Mouse (Mus musculus): ENCODE results near the gene Myoz2. TPM values are rescaled to one million over a fixed set of nuclear protein-coding genes. Genes with fewer than 3 reads are reported as not detected.

Myoz2 gene
- not detected for polyA plus RNA-seq (2014; fragmentation: Illumina TruSeq; extraction: RNeasy Lipid Tissue Mini Kit (QIAGEN cat#74804); ENCODE audit: low replicate concordance)

GRCm38 (mm10) chr3:123034752-123035151 lies at the start of gene Myoz2:
Gene Myoz2, minus strand, starts transcription at chr3:123035015.

GRCm38 (mm10) chr3:122984249-122985182 lies 50.3 kb downstream of the Myoz2 start, which contains the start of gene Usp53:
Gene Usp53, minus strand, starts transcription at chr3:122984510.

Other genes with a start within 250 kb of the Myoz2 start
- 11,694 TPM for gene Fabp2, start 139.9 kb downstream of the Myoz2 start, polyA plus RNA-seq (2014; fragmentation: Illumina TruSeq; extraction: RNeasy Lipid Tissue Mini Kit (QIAGEN cat#74804); ENCODE audit: low replicate concordance)
- gene Gm10959, start 115.7 kb downstream of the Myoz2 start, polyA plus RNA-seq (2014; fragmentation: Illumina TruSeq; extraction: RNeasy Lipid Tissue Mini Kit (QIAGEN cat#74804); ENCODE audit: low replicate concordance), result not detected
- 52.1 TPM for gene 1810037I17Rik, start 110.8 kb downstream of the Myoz2 start, polyA plus RNA-seq (2014; fragmentation: Illumina TruSeq; extraction: RNeasy Lipid Tissue Mini Kit (QIAGEN cat#74804); ENCODE audit: low replicate concordance)
- 20.2 TPM for gene Usp53, start 50.5 kb downstream of the Myoz2 start, polyA plus RNA-seq (2014; fragmentation: Illumina TruSeq; extraction: RNeasy Lipid Tissue Mini Kit (QIAGEN cat#74804); ENCODE audit: low replicate concordance)
- gene Synpo2, start 201.1 kb upstream of the Myoz2 start, polyA plus RNA-seq (2014; fragmentation: Illumina TruSeq; extraction: RNeasy Lipid Tissue Mini Kit (QIAGEN cat#74804); ENCODE audit: low replicate concordance), result 90.4 TPM
- 321 TPM for gene Sec24d, start 232.4 kb upstream of the Myoz2 start, polyA plus RNA-seq (2014; fragmentation: Illumina TruSeq; extraction: RNeasy Lipid Tissue Mini Kit (QIAGEN cat#74804); ENCODE audit: low replicate concordance)

All from small intestine, adult 10 weeks (tissue).